Mouse (Mus musculus) heart, adult 11 months (tissue): ENCODE results near the gene Tnik.

Source experiments
- DNase-seq: peaks from one replicate; pipeline ENCODE4 v3.0.0; 2022

Tnik gene

GRCm38 (mm10) chr3:28491085-28492041, 228.3 kb downstream of the Tnik start:
- DNase-seq = no peak

GRCm38 (mm10) chr3:28496806-28497502, 233.9 kb downstream of the Tnik start:
- DNase-seq = no peak

- no peak for DNase-seq
Measured at GRCm38 (mm10) chr3:28497503-28497857, 234.5 kb downstream of the Tnik start.

GRCm38 (mm10) chr3:28502697-28503096, 239.7 kb downstream of the Tnik start:
- DNase-seq = no peak

GRCm38 (mm10) chr3:28509337-28509935, 246.4 kb downstream of the Tnik start:
- DNase-seq = no peak

- peak; percentile 87 for DNase-seq
Measured at GRCm38 (mm10) chr3:28523004-28523482, 260.0 kb downstream of the Tnik start.

GRCm38 (mm10) chr3:28523541-28524165, 260.6 kb downstream of the Tnik start:
- DNase-seq = peak; percentile 63

GRCm38 (mm10) chr3:28524562-28524961, 261.5 kb downstream of the Tnik start:
- DNase-seq = peak; percentile 33

- peak; percentile 55 for DNase-seq
Measured at GRCm38 (mm10) chr3:28526671-28527070, 263.7 kb downstream of the Tnik start.

GRCm38 (mm10) chr3:28527231-28527630, 264.2 kb downstream of the Tnik start:
- DNase-seq = peak; percentile 81

- peak; percentile 34 for DNase-seq
Measured at GRCm38 (mm10) chr3:28529548-28529947, 266.5 kb downstream of the Tnik start.

GRCm38 (mm10) chr3:28531294-28531956, 268.4 kb downstream of the Tnik start:
- DNase-seq = peak; percentile 41

- peak; percentile 30 for DNase-seq
Measured at GRCm38 (mm10) chr3:28532666-28533065, 269.7 kb downstream of the Tnik start.

- peak; percentile 74 for DNase-seq
Measured at GRCm38 (mm10) chr3:28540121-28540520, 277.1 kb downstream of the Tnik start.

- DNase-seq = peak; percentile 51
Measured at GRCm38 (mm10) chr3:28542941-28543340, 279.9 kb downstream of the Tnik start.

- peak; percentile 91 for DNase-seq
Measured at GRCm38 (mm10) chr3:28543380-28543984, 280.5 kb downstream of the Tnik start.

- DNase-seq = no peak
Measured at GRCm38 (mm10) chr3:28544345-28544869, 281.4 kb downstream of the Tnik start.

GRCm38 (mm10) chr3:28547965-28548730, 285.1 kb downstream of the Tnik start:
- DNase-seq = peak; percentile 57

GRCm38 (mm10) chr3:28549391-28549790, 286.4 kb downstream of the Tnik start:
- DNase-seq = peak; percentile 74

GRCm38 (mm10) chr3:28550497-28551093, 287.6 kb downstream of the Tnik start:
- DNase-seq = peak; percentile 75
